Mouse (Mus musculus) bone marrow, adult 2 months (tissue): ENCODE measurements at regions not wholly inside any gene's neighbourhood (a gene's known extent, or its start where the extent isn't known, plus 50 kb on each side); places are given as distances from the start of the nearest gene placed in this dataset.

Source experiments
- CTCF ChIP-seq: fragments of 200-500 bp; IDR thresholded peaks from 2 replicates; pipeline ENCODE4 v1.5.1; 2011; ENCODE audit warnings: low read length, control low read depth; ENCODE audit not compliant: control insufficient read depth, insufficient read depth
- POLR2A ChIP-seq: fragments of 200-500 bp; IDR thresholded peaks from 2 replicates; pipeline ENCODE4 v1.6.1; 2011; ENCODE audit warnings: low read depth, mild to moderate bottlenecking, control low read depth, low read length, borderline replicate concordance; ENCODE audit not compliant: control insufficient read depth

DNA sequence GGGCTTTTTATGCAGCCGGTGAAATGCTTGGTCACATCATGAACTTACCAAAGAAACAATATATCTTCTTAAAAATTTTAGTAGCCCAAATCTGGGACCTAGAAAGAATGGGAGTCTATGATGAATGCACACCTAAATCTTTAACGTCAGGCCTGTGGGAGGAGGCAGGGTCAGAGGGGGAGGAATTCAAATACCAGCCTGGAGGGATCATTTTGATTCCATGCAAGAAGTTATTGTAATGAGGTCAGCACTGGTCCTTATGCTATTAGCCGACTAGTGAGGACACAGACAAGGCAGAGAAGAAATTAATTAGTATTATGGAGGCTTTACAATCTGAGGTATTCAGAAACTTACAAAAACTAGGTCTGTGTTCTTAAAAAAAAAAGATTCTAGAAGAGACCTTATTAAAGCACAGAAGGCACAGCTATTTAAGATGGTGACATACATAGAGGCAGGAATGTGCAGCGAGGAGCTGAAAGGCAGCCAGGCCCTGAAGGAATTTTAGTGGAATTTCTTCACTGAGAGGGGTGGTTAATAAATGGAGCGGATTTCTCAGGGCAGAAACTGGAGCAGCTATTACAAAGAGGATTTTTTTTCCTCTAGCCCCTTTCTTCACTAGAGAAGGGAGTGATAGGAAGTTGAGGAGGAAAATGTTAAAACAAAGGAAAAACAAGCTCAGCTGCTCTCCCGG lies 95.7 kb upstream of the Rbms1 start:
- TF ChIP-seq POLR2A (no peak), CTCF (no peak)
